Mouse (Mus musculus) erythroblast, embryonic 14.5 days (primary cell): ENCODE data around the gene Ep300.

ENCODE experiments used
- GATA1 ChIP-seq: IDR thresholded peaks from 2 replicates; pipeline ENCODE4 v1.6.1; 2012; ENCODE audit warnings: low read length, inconsistent platforms, mixed read lengths
- TAL1 ChIP-seq: IDR thresholded peaks from 3 replicates; pipeline ENCODE4 v1.6.1; 2012; ENCODE audit warnings: low read length, inconsistent platforms, mixed read lengths

GRCm38 (mm10) chr15:81561996-81562395 lies 23.2 kb upstream of the Ep300 start:
- no peak for TF ChIP-seq TAL1
- TF ChIP-seq GATA1: no peak
